Mouse (Mus musculus): ENCODE data around the gene Lcn9. TPM values are rescaled to one million over a fixed set of nuclear protein-coding genes. Genes with fewer than 3 reads are reported as not detected.
"Not testable (repeated sequence)": the region's sequence is repeated elsewhere in the genome, so short reads cannot be mapped to it uniquely, and the experiment has no call there.

Lcn9 gene
- polyA plus RNA-seq, 1 experiment from 2014 or later = not detected

GRCm38 (mm10) chr2:25813364-25813763 is 9.6 kb upstream of the Lcn9 start:
- Histone ChIP-seq H3K4me1 (no peaks in the 10 kb centered on the region), H3K27ac (no peak overlapping the region), H3K4me2 (replicated peaks) (no peak overlapping the region), H3K4me3 (no peak overlapping the region), H3K36me3 (no peaks in the 10 kb centered on the region), H3K9ac (no peak overlapping the region), H3K9me3 (no peaks in the 10 kb centered on the region), H3K27me3 (replicated peaks) (no peaks in the 10 kb centered on the region)
- 83% methylated on average over 5 of the region's 5 CpGs for WGBS
- no peak for ATAC-seq (ENCODE audit: low FRiP score, low read depth)

DNA sequence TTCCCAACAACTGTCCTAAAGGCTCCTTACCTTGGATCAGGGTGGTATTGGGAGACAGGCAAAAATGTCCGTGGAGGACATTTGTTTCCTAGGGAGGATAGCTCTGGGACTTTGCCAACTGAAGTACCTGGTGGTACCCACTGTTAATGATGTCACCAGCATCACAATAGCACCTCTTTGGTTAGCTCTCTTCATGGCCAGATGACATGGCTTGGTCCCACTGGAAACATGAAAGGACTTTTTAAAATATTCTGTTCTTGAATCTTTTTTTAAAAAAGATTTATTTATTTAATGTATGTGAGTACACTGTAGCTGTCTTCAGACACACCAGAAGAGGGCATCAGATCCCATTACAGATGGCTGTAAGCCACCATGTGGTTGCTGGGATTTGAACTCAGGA is 7.2 kb upstream of the Lcn9 start, which contains the start of gene Glt6d1:
TSS of gene Glt6d1 (minus strand) at position 101 of the 400 bp plus-strand sequence.
- not testable (repeated sequence) for H3K27me3 ChIP-seq (replicated peaks); H3K4me2 ChIP-seq (replicated peaks); H3K4me3 ChIP-seq; H3K9ac ChIP-seq; H3K36me3 ChIP-seq; H3K4me1 ChIP-seq; H3K27ac ChIP-seq; ATAC-seq (ENCODE audit: low FRiP score, low read depth); H3K9me3 ChIP-seq
- WGBS = 70% methylated on average over 1 of the region's 1 CpGs

- Histone ChIP-seq H3K9me3 (no peaks in the 10 kb centered on the region), H3K27me3 (replicated peaks) (no peaks in the 10 kb centered on the region), H3K36me3 (no peaks in the 10 kb centered on the region), H3K4me1 (no peaks in the 10 kb centered on the region), H3K4me2 (replicated peaks) (no peak overlapping the region), H3K27ac (no peak overlapping the region), H3K9ac (no peak overlapping the region), H3K4me3 (no peak overlapping the region)
- ATAC-seq (ENCODE audit: low FRiP score, low read depth) = no peak
- WGBS = 88% methylated on average over 3 of the region's 3 CpGs
Observed at GRCm38 (mm10) chr2:25824751-25825150, 1.8 kb downstream of the Lcn9 start.

- Histone ChIP-seq H3K4me1 (no peaks in the 10 kb centered on the region), H3K4me2 (replicated peaks) (no peak overlapping the region), H3K27me3 (replicated peaks) (no peaks in the 10 kb centered on the region), H3K27ac (no peak overlapping the region), H3K4me3 (no peak overlapping the region), H3K9me3 (no peaks in the 10 kb centered on the region), H3K9ac (no peak overlapping the region), H3K36me3 (no peaks in the 10 kb centered on the region)
- ATAC-seq (ENCODE audit: low FRiP score, low read depth) = no peak
- WGBS = 84% methylated on average over 8 of the region's 8 CpGs
Observed at GRCm38 (mm10) chr2:25828344-25828947, 5.5 kb downstream of the Lcn9 start.

- 87% methylated on average over 3 of the region's 3 CpGs for WGBS
- no peaks in the 10 kb centered on the region for H3K4me1 ChIP-seq
Observed at GRCm38 (mm10) chr2:25830786-25831185, 7.8 kb downstream of the Lcn9 start.

GRCm38 (mm10) chr2:25836291-25836690 is 13.3 kb downstream of the Lcn9 start:
- no peak overlapping the region for H3K4me2 ChIP-seq (replicated peaks)
- H3K9me3 ChIP-seq = no peaks in the 10 kb centered on the region
- no peaks in the 10 kb centered on the region for H3K36me3 ChIP-seq
- no peak; the same call in 1 of the 2 replicates for ATAC-seq (ENCODE audit: low FRiP score, low read depth)
- no peak overlapping the region for H3K9ac ChIP-seq
- no peak overlapping the region for H3K4me3 ChIP-seq
- H3K4me1 ChIP-seq = no peaks in the 10 kb centered on the region
- H3K27ac ChIP-seq = no peak overlapping the region
- WGBS = 58% methylated on average over 5 of the region's 5 CpGs
- H3K27me3 ChIP-seq (replicated peaks) = no peaks in the 10 kb centered on the region

More at GRCm38 (mm10) chr2:25830786-25831185, 7.8 kb downstream of the Lcn9 start:
- ATAC-seq (ENCODE audit: low FRiP score, low read depth) = no peak
- Histone ChIP-seq H3K9ac (no peak overlapping the region), H3K4me3 (no peak overlapping the region), H3K9me3 (no peaks in the 10 kb centered on the region), H3K27me3 (replicated peaks) (no peaks in the 10 kb centered on the region), H3K4me2 (replicated peaks) (no peak overlapping the region), H3K27ac (no peak overlapping the region), H3K36me3 (no peaks in the 10 kb centered on the region)

- Histone ChIP-seq H3K4me1 (peaks cover 4% of the 10 kb centered on the region; the same call in 1 of the 2 replicates), H3K9me3 (no peaks in the 10 kb centered on the region), H3K9ac (no peak overlapping the region), H3K27me3 (replicated peaks) (no peaks in the 10 kb centered on the region), H3K27ac (no peak overlapping the region), H3K4me3 (no peak overlapping the region), H3K4me2 (replicated peaks) (no peak overlapping the region), H3K36me3 (no peaks in the 10 kb centered on the region)
- WGBS = 75% methylated on average over 4 of the region's 4 CpGs
- no peak for ATAC-seq (ENCODE audit: low FRiP score, low read depth)
Observed at GRCm38 (mm10) chr2:25842161-25842560, 19.2 kb downstream of the Lcn9 start.

DNA sequence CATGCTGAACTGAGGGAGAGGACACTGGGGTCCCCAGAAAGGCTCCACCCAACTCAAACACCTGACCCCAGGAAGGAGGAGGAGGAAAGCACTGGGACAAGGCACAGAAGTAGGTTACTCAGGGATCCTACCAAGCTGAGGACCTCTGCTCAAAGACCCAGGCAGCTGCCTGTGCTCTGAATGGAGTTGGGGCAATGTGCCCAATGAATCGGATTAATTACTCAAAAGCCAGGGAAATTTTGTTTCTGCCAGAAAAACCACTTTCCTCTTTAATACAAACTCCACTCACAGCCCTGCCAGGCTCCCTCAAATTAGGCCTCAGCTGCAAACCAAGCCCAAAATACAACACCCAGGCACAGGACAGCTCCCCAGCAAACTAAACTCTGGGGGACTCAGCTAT is 19.8 kb downstream of the Lcn9 start:
- Histone ChIP-seq H3K4me1 (peaks cover 4% of the 10 kb centered on the region; the same call in 1 of the 2 replicates), H3K4me3 (no peak overlapping the region), H3K36me3 (no peaks in the 10 kb centered on the region), H3K4me2 (replicated peaks) (no peak overlapping the region), H3K9me3 (no peaks in the 10 kb centered on the region), H3K9ac (no peak overlapping the region), H3K27ac (no peak overlapping the region), H3K27me3 (replicated peaks) (no peaks in the 10 kb centered on the region)
- WGBS = 65% methylated on average over 1 of the region's 1 CpGs
- no peak for ATAC-seq (ENCODE audit: low FRiP score, low read depth)

DNA sequence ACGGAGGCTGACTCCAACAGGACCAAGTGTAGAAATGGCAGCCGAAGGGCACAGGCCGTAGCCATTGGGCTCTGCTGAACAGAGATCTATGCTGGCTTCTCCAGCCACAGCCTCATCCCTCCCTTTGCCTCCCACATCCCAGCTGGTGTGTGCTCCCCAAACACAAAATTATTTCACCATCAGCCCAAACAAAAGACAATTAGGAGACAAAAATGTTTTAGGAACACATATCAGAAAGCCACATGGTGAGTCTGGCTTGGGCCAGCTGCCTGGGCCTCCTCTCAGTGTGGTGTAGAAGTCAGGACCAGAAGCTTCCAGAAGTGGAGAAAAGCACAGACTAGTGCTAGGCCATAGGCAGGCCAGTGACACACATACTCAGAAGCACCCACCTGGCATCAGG is 21.1 kb downstream of the Lcn9 start:
- Histone ChIP-seq H3K4me3 (no peak overlapping the region), H3K27ac (no peak overlapping the region), H3K9me3 (no peaks in the 10 kb centered on the region), H3K36me3 (no peaks in the 10 kb centered on the region), H3K27me3 (replicated peaks) (no peaks in the 10 kb centered on the region), H3K4me2 (replicated peaks) (no peak overlapping the region), H3K9ac (no peak overlapping the region), H3K4me1 (peaks cover 4% of the 10 kb centered on the region; the same call in 1 of the 2 replicates)
- WGBS = 80% methylated on average over 3 of the region's 3 CpGs
- ATAC-seq (ENCODE audit: low FRiP score, low read depth) = no peak

DNA sequence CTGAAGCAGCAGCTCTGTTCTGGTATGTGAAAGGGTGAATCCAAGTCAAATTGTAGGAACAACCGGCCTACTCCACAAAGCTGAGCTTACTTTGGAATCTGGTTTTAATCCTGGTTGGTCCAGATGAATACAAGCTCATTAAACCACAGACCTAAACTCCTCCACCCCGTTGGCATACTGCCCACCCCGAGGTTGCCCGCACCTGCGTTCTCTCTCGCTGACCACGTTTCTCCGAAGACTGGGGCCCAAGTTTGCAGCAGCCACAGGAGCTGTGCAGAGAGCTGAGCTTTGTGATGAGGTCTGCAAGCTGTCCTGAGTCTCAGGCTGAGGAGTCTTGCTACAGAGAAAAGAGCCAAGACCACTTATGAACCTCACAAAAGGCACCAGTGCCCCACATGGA is 23.6 kb downstream of the Lcn9 start:
- H3K36me3 ChIP-seq = no peaks in the 10 kb centered on the region
- H3K27ac ChIP-seq = no peak overlapping the region
- H3K4me1 ChIP-seq = peaks cover 4% of the 10 kb centered on the region; the same call in 1 of the 2 replicates
- H3K4me3 ChIP-seq = no peak overlapping the region
- no peak overlapping the region for H3K9ac ChIP-seq
- no peaks in the 10 kb centered on the region for H3K27me3 ChIP-seq (replicated peaks)
- H3K9me3 ChIP-seq = no peaks in the 10 kb centered on the region
- 89% methylated on average over 8 of the region's 8 CpGs for WGBS
- no peak overlapping the region for H3K4me2 ChIP-seq (replicated peaks)
- ATAC-seq (ENCODE audit: low FRiP score, low read depth) = no peak

GRCm38 (mm10) chr2:25847226-25847625 is 24.3 kb downstream of the Lcn9 start, which contains the start of gene Sohlh1:
Sohlh1 (minus strand) TSS chr2:25847248.
- no peak for ATAC-seq (ENCODE audit: low FRiP score, low read depth)
- Histone ChIP-seq H3K9ac (no peak within 1 kb of the TSS), H3K27ac (no peak within 1 kb of the TSS), H3K4me3 (no peak within 1 kb of the TSS), H3K9me3 (no peaks in the 10 kb centered on the region), H3K27me3 (replicated peaks) (no peaks in the 10 kb centered on the region), H3K4me2 (replicated peaks) (no peak within 1 kb of the TSS), H3K36me3 (no peaks in the 10 kb centered on the region), H3K4me1 (peaks cover 4% of the 10 kb centered on the region; the same call in 1 of the 2 replicates)
- WGBS = 84% methylated on average over 15 of the region's 16 CpGs

GRCm38 (mm10) chr2:25850330-25850729 is 27.4 kb downstream of the Lcn9 start:
- WGBS = 20% methylated on average over 4 of the region's 4 CpGs
- no peaks in the 10 kb centered on the region for H3K9me3 ChIP-seq
- H3K27ac ChIP-seq = no peak overlapping the region
- no peaks in the 10 kb centered on the region for H3K4me1 ChIP-seq
- no peak overlapping the region for H3K4me3 ChIP-seq
- ATAC-seq (ENCODE audit: low FRiP score, low read depth) = no peak
- H3K36me3 ChIP-seq = no peaks in the 10 kb centered on the region
- H3K4me2 ChIP-seq (replicated peaks) = no peak overlapping the region
- H3K27me3 ChIP-seq (replicated peaks) = no peaks in the 10 kb centered on the region
- H3K9ac ChIP-seq = no peak overlapping the region

- Histone ChIP-seq H3K36me3 (no peaks in the 10 kb centered on the region), H3K27ac (no peak overlapping the region), H3K4me2 (replicated peaks) (no peak overlapping the region), H3K9me3 (no peaks in the 10 kb centered on the region), H3K4me3 (no peak overlapping the region), H3K9ac (no peak overlapping the region), H3K27me3 (replicated peaks) (no peaks in the 10 kb centered on the region), H3K4me1 (no peaks in the 10 kb centered on the region)
- no peak for ATAC-seq (ENCODE audit: low FRiP score, low read depth)
- WGBS = 64% methylated on average over 3 of the region's 3 CpGs
Observed at GRCm38 (mm10) chr2:25852626-25853025, 29.7 kb downstream of the Lcn9 start.

Data from neural tube, embryonic 12.5 days (tissue).